8 mouse cellular contexts compared by ENCODE assay signal in the genomic region with DNA sequence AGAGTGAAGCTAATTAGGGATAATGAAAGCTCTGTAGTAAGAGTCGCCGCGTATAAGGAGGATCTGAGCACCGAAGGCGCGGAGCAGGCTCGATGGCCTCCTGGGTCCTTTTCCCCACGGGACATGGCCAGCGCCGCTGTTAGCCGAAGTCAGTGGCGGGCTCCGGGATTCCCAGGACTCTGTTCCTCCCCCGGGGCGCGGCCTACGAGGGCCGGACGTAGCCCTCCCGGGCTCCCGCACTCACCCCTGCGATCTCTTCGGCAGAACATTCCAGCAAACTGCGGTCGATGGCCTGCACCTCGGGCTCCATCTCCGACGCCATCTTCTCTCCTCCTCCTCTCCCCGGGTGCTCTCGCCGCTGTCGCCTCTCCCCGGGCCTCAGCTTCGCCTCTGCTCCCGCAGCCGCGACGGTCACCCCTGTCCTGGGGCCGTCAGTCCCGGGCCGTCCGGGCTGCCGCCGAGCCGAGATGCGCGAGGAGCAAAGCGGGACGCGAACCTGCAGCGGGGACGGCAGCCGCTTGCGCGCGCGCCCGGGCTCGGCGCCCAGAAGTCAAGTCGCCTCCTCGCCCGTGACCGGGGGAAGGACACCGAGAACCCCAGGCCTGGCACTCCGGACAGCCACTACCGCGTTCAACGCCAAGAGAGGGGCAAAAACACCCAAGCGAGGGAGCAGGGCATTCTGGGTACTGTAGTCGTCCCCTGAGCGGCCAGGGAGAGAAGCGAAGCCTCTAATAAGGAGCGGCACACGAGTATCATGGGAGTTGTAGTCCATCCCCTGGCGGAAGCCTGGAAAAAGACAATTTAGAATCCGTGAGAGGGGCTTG. TPM values are rescaled to one million over a fixed set of nuclear protein-coding genes. Genes with fewer than 3 reads are reported as not detected.
A peak's percentile ranks its signal among the peaks of the same experiment; 100 is the strongest.
DNase-seq lines count a peak whose midpoint lies in the region; ATAC-seq and TF ChIP-seq lines count a peak whose summit lies in the region.

A gene (minus strand): TSS at position 659 of the 824 bp plus-strand sequence.

- H3K4me3 ChIP-seq in CH12.LX (replicated peaks in 1 of 3; ENCODE audit: low read depth in 2 of 3, low read length in 2 of 3, poor library complexity in 1 of 3): peak within 1 kb of the TSS; percentile 93 to 97 (median 94)
- peak within 1 kb of the TSS; percentile 94 for H3K4me3 ChIP-seq in forebrain, embryonic 11.5 days (ENCODE audit: low read depth, low read length)
- peak within 1 kb of the TSS; percentile 95 for H3K4me3 ChIP-seq in heart, embryonic 16.5 days (ENCODE audit: low read length)
- peak within 1 kb of the TSS; percentile 95 for H3K4me3 ChIP-seq in liver, embryonic 15.5 days (replicated peaks)
- H3K4me3 ChIP-seq in neural tube, embryonic 12.5 days: peak within 1 kb of the TSS; percentile 87

- DNase-seq in CH12.LX (ENCODE audit: extremely low read depth): peak; percentile 97
- peak; percentile 92 for DNase-seq in c-Kit-positive CD71-positive TER-119-negative erythroid progenitor cells, embryonic 14.5 days (ENCODE audit: low read depth)
- DNase-seq in forebrain, embryonic 11.5 days (ENCODE audit: low spot score): peak; percentile 93
- DNase-seq in kidney, postnatal 36 days: peak; percentile 93 to 96
- DNase-seq in telencephalon, adult 2 months (ENCODE audit: low read depth, low spot score): peak; percentile 95

- WGBS in forebrain, embryonic 11.5 days: under 1% methylated on average over 76 of the region's 77 CpGs
- WGBS in heart, embryonic 16.5 days: under 1% methylated on average over 77 of the region's 77 CpGs
- under 1% methylated on average over 77 of the region's 77 CpGs for WGBS in liver, embryonic 15.5 days (ENCODE audit: insufficient replicate concordance)
- under 1% methylated on average over 77 of the region's 77 CpGs for WGBS in neural tube, embryonic 12.5 days

- H3K27ac ChIP-seq in CH12.LX (ENCODE audit: insufficient read depth, low read depth): peak within 1 kb of the TSS; percentile 91
- peak within 1 kb of the TSS; percentile 76 for H3K27ac ChIP-seq in forebrain, embryonic 11.5 days (ENCODE audit: low read depth, low read length)
- peak within 1 kb of the TSS; percentile 98 for H3K27ac ChIP-seq in heart, embryonic 16.5 days (ENCODE audit: low read length)
- H3K27ac ChIP-seq in liver, embryonic 15.5 days (replicated peaks): peak within 1 kb of the TSS; percentile 95
- H3K27ac ChIP-seq in neural tube, embryonic 12.5 days: peak within 1 kb of the TSS; percentile 86

- in situ Hi-C loops in CH12.LX (cut with MboI; ENCODE audit: low pct_ligation_motif_present, low pct_unique_long_range_greater_than_20kb, low sequenced_read_pairs): no loop called here

- H3K36me3 ChIP-seq in CH12.LX (replicated peaks in 1 of 2; ENCODE audit: control insufficient read depth in 1 of 2, insufficient read depth in 1 of 2, low read length in 1 of 2): peaks cover 18 to 21% of the 10 kb centered on the region in 2 experiments
- H3K36me3 ChIP-seq in forebrain, embryonic 11.5 days (ENCODE audit: control insufficient read depth, insufficient read depth, low read length): no peaks in the 10 kb centered on the region
- 0 out of 2 replicates have a peak, but pooled peaks cover 5% of the 10 kb centered on the region for H3K36me3 ChIP-seq in heart, embryonic 16.5 days (ENCODE audit: control insufficient read depth, insufficient read depth)
- peaks cover 20% of the 10 kb centered on the region; the same call in 1 of the 2 replicates for H3K36me3 ChIP-seq in liver, embryonic 15.5 days (replicated peaks)
- peaks cover 8% of the 10 kb centered on the region; the same call in 1 of the 2 replicates for H3K36me3 ChIP-seq in neural tube, embryonic 12.5 days

- dilution Hi-C loops in CH12.LX (cut with MboI; ENCODE audit: extremely low pct_ligation_motif_present, extremely low pct_unique_long_range_greater_than_20kb, low sequenced_read_pairs): no loop called here

- TF ChIP-seq CTCF in CH12.LX (conservative IDR thresholded peaks at IDR 0.05 in 1 of 2, IDR thresholded peaks at IDR 0.05 in 1 of 2; ENCODE audit: low read depth in 2 of 2, low read length in 2 of 2): no peak

- TF ChIP-seq EP300 in CH12.LX (IDR thresholded peaks at IDR 0.05; ENCODE audit: low read length): no peak

- H3K79me2 ChIP-seq in CH12.LX (replicated peaks; ENCODE audit: control insufficient read depth, extremely low read depth, insufficient read depth, poor library complexity, severe bottlenecking): peaks cover 49% of the 10 kb centered on the region

- peak within 1 kb of the TSS; percentile 88 for H3K9ac ChIP-seq in CH12.LX (ENCODE audit: insufficient read depth, low read depth)
- H3K9ac ChIP-seq in forebrain, embryonic 11.5 days (ENCODE audit: low read length): peak within 1 kb of the TSS; percentile 86
- H3K9ac ChIP-seq in heart, embryonic 16.5 days (ENCODE audit: low read length): peak within 1 kb of the TSS; percentile 96
- peak within 1 kb of the TSS; percentile 98 for H3K9ac ChIP-seq in liver, embryonic 15.5 days
- H3K9ac ChIP-seq in neural tube, embryonic 12.5 days: peak within 1 kb of the TSS; percentile 88

- peaks cover 3% of the 10 kb centered on the region for H3K27me3 ChIP-seq in CH12.LX (replicated peaks)
- no peaks in the 10 kb centered on the region for H3K27me3 ChIP-seq in forebrain, embryonic 11.5 days (ENCODE audit: control insufficient read depth, insufficient read depth, low read length)
- H3K27me3 ChIP-seq in heart, embryonic 16.5 days (ENCODE audit: control insufficient read depth, insufficient read depth, low read length): no peaks in the 10 kb centered on the region
- 0 out of 2 replicates have a peak, but pooled peaks cover 12% of the 10 kb centered on the region for H3K27me3 ChIP-seq in liver, embryonic 15.5 days
- no peaks in the 10 kb centered on the region for H3K27me3 ChIP-seq in neural tube, embryonic 12.5 days (replicated peaks)

- peak within 1 kb of the TSS; percentile 97 for H3K4me2 ChIP-seq in CH12.LX (ENCODE audit: insufficient read depth, low read depth, poor library complexity, severe bottlenecking)
- H3K4me2 ChIP-seq in forebrain, embryonic 11.5 days (ENCODE audit: low read depth, low read length, severe bottlenecking): peak within 1 kb of the TSS; percentile 81
- peak within 1 kb of the TSS; percentile 86 for H3K4me2 ChIP-seq in heart, embryonic 16.5 days (ENCODE audit: low read depth, low read length)
- peak within 1 kb of the TSS; percentile 81 for H3K4me2 ChIP-seq in liver, embryonic 15.5 days
- H3K4me2 ChIP-seq in neural tube, embryonic 12.5 days (replicated peaks): peak within 1 kb of the TSS; percentile 87

- TF ChIP-seq POLR2A in CH12.LX (IDR thresholded peaks at IDR 0.05; ENCODE audit: low read depth, low read length): peak; percentile 87

- no peaks in the 10 kb centered on the region for H3K9me3 ChIP-seq in CH12.LX (replicated peaks; ENCODE audit: low read length)
- no peaks in the 10 kb centered on the region for H3K9me3 ChIP-seq in forebrain, embryonic 11.5 days (ENCODE audit: control insufficient read depth, low read length)
- no peaks in the 10 kb centered on the region for H3K9me3 ChIP-seq in heart, embryonic 16.5 days (replicated peaks; ENCODE audit: control insufficient read depth, low read length)
- no peaks in the 10 kb centered on the region for H3K9me3 ChIP-seq in liver, embryonic 15.5 days (replicated peaks)
- H3K9me3 ChIP-seq in neural tube, embryonic 12.5 days: no peaks in the 10 kb centered on the region

- ATAC-seq in forebrain, embryonic 11.5 days (replicated peaks; ENCODE audit: low FRiP score): peak; percentile 96
- peak; percentile 97 for ATAC-seq in heart, embryonic 16.5 days (replicated peaks; ENCODE audit: extremely low read depth, insufficient read depth, low FRiP score)
- ATAC-seq in liver, embryonic 15.5 days (ENCODE audit: insufficient read depth): peak; percentile 94
- ATAC-seq in neural tube, embryonic 12.5 days (ENCODE audit: low FRiP score, low read depth): peak; percentile 96

- TF ChIP-seq RAD21 in CH12.LX (IDR thresholded peaks at IDR 0.05; ENCODE audit: low read depth, low read length): no peak

- peaks cover 16 to 32% of the 10 kb centered on the region in 2 experiments; a peak in 3 of 4 replicates for H3K4me1 ChIP-seq in CH12.LX (ENCODE audit: control insufficient read depth in 1 of 2, insufficient read depth in 2 of 2)
- peaks cover 5% of the 10 kb centered on the region for H3K4me1 ChIP-seq in forebrain, embryonic 11.5 days (replicated peaks; ENCODE audit: control insufficient read depth, insufficient read depth, low read length)
- H3K4me1 ChIP-seq in heart, embryonic 16.5 days (ENCODE audit: control insufficient read depth, insufficient read depth, low read length): peaks cover 33% of the 10 kb centered on the region
- peaks cover 45% of the 10 kb centered on the region for H3K4me1 ChIP-seq in liver, embryonic 15.5 days (replicated peaks)
- H3K4me1 ChIP-seq in neural tube, embryonic 12.5 days: peaks cover 16% of the 10 kb centered on the region

TF ChIP-seq in CH12.LX, 34 proteins besides CTCF, POLR2A, EP300 and RAD21 (continues in another document):
- no peak for TF ChIP-seq SMC3 (IDR thresholded peaks at IDR 0.05; ENCODE audit: low read depth, low read length)
- TF ChIP-seq E2F4 (IDR thresholded peaks at IDR 0.05; ENCODE audit: insufficient replicate concordance, low read depth, low read length): no peak
- TF ChIP-seq ZC3H11A (IDR thresholded peaks at IDR 0.05; ENCODE audit: low read depth, low read length): no peak
- no peak; the same call in 1 of the 2 replicates for TF ChIP-seq SIN3A (IDR thresholded peaks at IDR 0.05; ENCODE audit: low read length)
- 0 out of 2 replicates have a peak, but pooled peaks have one; percentile 13 for TF ChIP-seq MXI1 (IDR thresholded peaks at IDR 0.05; ENCODE audit: low read depth, low read length)
- TF ChIP-seq BHLHE40 (IDR thresholded peaks at IDR 0.05; ENCODE audit: low read depth, low read length): 0 out of 2 replicates have a peak, but pooled peaks have one; percentile 21
- peak; percentile 62 for TF ChIP-seq NRF1 (IDR thresholded peaks at IDR 0.05; ENCODE audit: low read depth, low read length)
- TF ChIP-seq JUN (IDR thresholded peaks at IDR 0.05; ENCODE audit: insufficient read depth, low read depth, low read length): no peak
- no peak for TF ChIP-seq ZKSCAN1 (IDR thresholded peaks at IDR 0.05; ENCODE audit: borderline replicate concordance, low read depth, low read length)
- TF ChIP-seq POLR2AphosphoS2 (IDR thresholded peaks at IDR 0.05; ENCODE audit: low read depth, low read length): 0 out of 2 replicates have a peak, but pooled peaks have one; percentile 22
- TF ChIP-seq KAT2A (IDR thresholded peaks at IDR 0.05; ENCODE audit: insufficient replicate concordance, low read length): peak; percentile 92; the same call in 1 of the 2 replicates

RNA-seq across cellular contexts. Expression of the gene that starts here (rescaled TPM):
- total RNA-seq in CH12.LX (2012; rRNA removed) (32.2 and 39.6 TPM in 2 replicates), CH12.LX (2014; rRNA removed) (19.5 and 20.4 TPM in 2 replicates)
- 50.9 and 52.6 TPM in 2 replicates for polyA plus RNA-seq in CH12.LX (2012; ENCODE audit: insufficient read length, low read depth)
- polyA plus RNA-seq in forebrain, embryonic 11.5 days (2014; fragmentation: Nextera tagmentation; extraction: Ambion mirVana): 20.4 and 21.2 TPM in 2 replicates
- 17.1 and 17.9 TPM in 2 replicates for polyA plus RNA-seq in heart, embryonic 16.5 days (2015; fragmentation: Nextera tagmentation; extraction: Ambion mirVana)
- polyA plus RNA-seq in liver, embryonic 15.5 days (2015; fragmentation: Nextera tagmentation; extraction: Ambion mirVana): 8.3 and 10.0 TPM in 2 replicates
- 22.6 and 22.7 TPM in 2 replicates for polyA plus RNA-seq in neural tube, embryonic 12.5 days (2016; fragmentation: Nextera tagmentation; extraction: Ambion mirVana)

Comparison
In these comparisons a context has a peak if more than half of its experiments do, and no peak if none do; other contexts are left out.
1. Peak in every context shown above with its lines: DNase-seq, ATAC-seq, H3K4me3 ChIP-seq and H3K27ac ChIP-seq.